Mouse (Mus musculus) heart, embryonic 14.5 days (tissue): ENCODE measurements at regions not wholly inside any gene's neighbourhood (a gene's known extent, or its start where the extent isn't known, plus 50 kb on each side); places are given as distances from the start of the nearest gene placed in this dataset.

Source experiments
- ATAC-seq: fragments of 200-750 bp; cut with Nextera tagmentation; 2 replicates; pipeline ENCODE4 v1.8.0; 2017; ENCODE audit warnings: low read depth, moderate TSS enrichment; ENCODE audit not compliant: insufficient number of reproducible peaks, insufficient read depth, low FRiP score
- H3K27ac ChIP-seq, 2 experiments: fragments of 200-500 bp in 1 of 2; fragments of 300-500 bp in 1 of 2; sonication (generic) in 1 of 2; replicated peaks in 1 of 2; 2 replicates each; pipeline ENCODE4 v1.5.1; 2012 to 2014; ENCODE audit warnings: low read depth in 2 of 2, low read length in 2 of 2, control low read depth in 1 of 2, mild to moderate bottlenecking in 1 of 2, mixed read lengths in 1 of 2; ENCODE audit not compliant: control insufficient read depth in 1 of 2, insufficient read depth in 1 of 2
- H3K27me3 ChIP-seq: fragments of 300-500 bp; sonication (generic); 2 replicates; pipeline ENCODE4 v1.6.1; 2014; ENCODE audit warnings: mild to moderate bottlenecking, low read length, control low read depth; ENCODE audit not compliant: control insufficient read depth, insufficient read depth
- H3K36me3 ChIP-seq: fragments of 300-500 bp; sonication (generic); 2 replicates; pipeline ENCODE4 v1.6.1; 2014; ENCODE audit warnings: mild to moderate bottlenecking, control low read depth, low read length, mixed read lengths; ENCODE audit not compliant: control insufficient read depth, insufficient read depth
- H3K4me1 ChIP-seq, 2 experiments: fragments of 200-500 bp in 1 of 2; fragments of 300-500 bp in 1 of 2; sonication (generic) in 1 of 2; 2 replicates each; pipeline ENCODE4 v1.6.1; 2012 to 2014; ENCODE audit warnings: low read length in 2 of 2, control low read depth in 1 of 2, mixed read lengths in 1 of 2; ENCODE audit not compliant: control insufficient read depth in 2 of 2, insufficient read depth in 2 of 2
- H3K4me2 ChIP-seq: fragments of 300-500 bp; sonication (generic); 2 replicates; pipeline ENCODE4 v1.6.1; 2014; ENCODE audit warnings: mild to moderate bottlenecking, low read length
- H3K4me3 ChIP-seq, 2 experiments: fragments of 200-500 bp in 1 of 2; fragments of 300-500 bp in 1 of 2; sonication (generic) in 1 of 2; 2 replicates each; pipeline ENCODE4 v1.5.1; 2012 to 2014; ENCODE audit warnings: low read length in 2 of 2, mild to moderate bottlenecking in 2 of 2, control low read depth in 1 of 2, low read depth in 1 of 2, moderate library complexity in 1 of 2; ENCODE audit not compliant: control insufficient read depth in 1 of 2, insufficient read depth in 1 of 2
- H3K9ac ChIP-seq: fragments of 300-500 bp; sonication (generic); 2 replicates; pipeline ENCODE4 v1.6.1; 2014; ENCODE audit warnings: mild to moderate bottlenecking, low read length
- H3K9me3 ChIP-seq: fragments of 300-500 bp; sonication (generic); 2 replicates; pipeline ENCODE4 v1.6.1; 2016; ENCODE audit warnings: low read length, control low read depth; ENCODE audit not compliant: control insufficient read depth
- WGBS: fragments of 180-500 bp; shearing (Covaris S2); extraction: QIAGEN DNeasy Blood & Tissue Kit; methylation state at CpG from one replicate; pipeline ENCODE4 v1.1.7; 2014; 5-methylcytosine and 5-hydroxymethylcytosine counted together

GRCm38 (mm10) chr14:100444848-100445247 lies 160.4 kb upstream of the Klf12 start:
- Histone ChIP-seq H3K36me3 (no peaks in the 10 kb centered on the region), H3K4me2 (no peak overlapping the region), H3K27me3 (no peaks in the 10 kb centered on the region), H3K27ac (no peak overlapping the region), H3K9ac (no peak overlapping the region), H3K4me3 (no peak overlapping the region), H3K9me3 (no peaks in the 10 kb centered on the region), H3K4me1 (peaks cover 0 to 2% of the 10 kb centered on the region in 2 experiments; a peak in 1 of 4 replicates)
- no peak for ATAC-seq
- WGBS, result 67% methylated on average over 3 of the region's 3 CpGs

- WGBS, result 76% methylated on average over 2 of the region's 2 CpGs
- no peaks in the 10 kb centered on the region for H3K27me3 ChIP-seq
- H3K4me1 ChIP-seq, result peaks cover 0 to 2% of the 10 kb centered on the region in 2 experiments; a peak in 1 of 4 replicates
- no peaks in the 10 kb centered on the region for H3K9me3 ChIP-seq
- no peak overlapping the region for H3K9ac ChIP-seq
- H3K4me3 ChIP-seq, result no peak overlapping the region
- ATAC-seq, result no peak
- no peak overlapping the region for H3K4me2 ChIP-seq
- H3K27ac ChIP-seq, result no peak overlapping the region
- no peaks in the 10 kb centered on the region for H3K36me3 ChIP-seq
These were observed 159.6 kb upstream of the Klf12 start for GRCm38 (mm10) chr14:100444099-100444498.

GRCm38 (mm10) chr14:100437552-100437951 lies 153.1 kb upstream of the Klf12 start:
- 21% methylated on average over 1 of the region's 1 CpGs for WGBS
- Histone ChIP-seq H3K27ac (no peak overlapping the region), H3K9me3 (no peaks in the 10 kb centered on the region), H3K27me3 (no peaks in the 10 kb centered on the region), H3K4me3 (no peak overlapping the region), H3K36me3 (no peaks in the 10 kb centered on the region), H3K4me2 (no peak overlapping the region), H3K9ac (no peak overlapping the region), H3K4me1 (peaks cover 0 to 4% of the 10 kb centered on the region in 2 experiments; a peak in 2 of 4 replicates)
- no peak for ATAC-seq

- Histone ChIP-seq H3K27ac (no peak overlapping the region), H3K4me1 (no peaks in the 10 kb centered on the region), H3K9me3 (no peaks in the 10 kb centered on the region), H3K4me3 (no peak overlapping the region), H3K9ac (no peak overlapping the region), H3K36me3 (no peaks in the 10 kb centered on the region), H3K27me3 (no peaks in the 10 kb centered on the region), H3K4me2 (no peak overlapping the region)
- ATAC-seq, result no peak
- WGBS, result 78% methylated on average over 4 of the region's 4 CpGs
These were observed 145.2 kb upstream of the Klf12 start for GRCm38 (mm10) chr14:100429662-100430061.

GRCm38 (mm10) chr14:100426399-100426798 lies 141.9 kb upstream of the Klf12 start:
- WGBS, result 86% methylated on average over 7 of the region's 7 CpGs
- Histone ChIP-seq H3K4me1 (no peaks in the 10 kb centered on the region), H3K36me3 (no peaks in the 10 kb centered on the region), H3K27me3 (no peaks in the 10 kb centered on the region), H3K9me3 (no peaks in the 10 kb centered on the region), H3K27ac (no peak overlapping the region), H3K4me2 (no peak overlapping the region), H3K4me3 (no peak overlapping the region), H3K9ac (no peak overlapping the region)
- ATAC-seq, result no peak

GRCm38 (mm10) chr14:100423790-100424189 lies 139.3 kb upstream of the Klf12 start:
- H3K27ac ChIP-seq, result no peak overlapping the region
- ATAC-seq, result no peak
- H3K4me2 ChIP-seq, result no peak overlapping the region
- no peaks in the 10 kb centered on the region for H3K9me3 ChIP-seq
- 60% methylated on average over 4 of the region's 4 CpGs for WGBS
- H3K9ac ChIP-seq, result no peak overlapping the region
- H3K27me3 ChIP-seq, result no peaks in the 10 kb centered on the region
- H3K4me3 ChIP-seq, result no peak overlapping the region
- H3K4me1 ChIP-seq, result no peaks in the 10 kb centered on the region
- H3K36me3 ChIP-seq, result no peaks in the 10 kb centered on the region

- Histone ChIP-seq H3K4me3 (no peak overlapping the region), H3K9ac (no peak overlapping the region), H3K36me3 (no peaks in the 10 kb centered on the region), H3K9me3 (no peaks in the 10 kb centered on the region), H3K27me3 (no peaks in the 10 kb centered on the region), H3K27ac (no peak overlapping the region), H3K4me2 (no peak overlapping the region), H3K4me1 (no peaks in the 10 kb centered on the region)
- no peak for ATAC-seq
- WGBS, result 77% methylated on average over 4 of the region's 4 CpGs
These were observed 137.2 kb upstream of the Klf12 start for GRCm38 (mm10) chr14:100421666-100422065.

- no peak overlapping the region for H3K27ac ChIP-seq
- no peak for ATAC-seq
- no peaks in the 10 kb centered on the region for H3K4me1 ChIP-seq
- no peak overlapping the region for H3K4me3 ChIP-seq
- H3K9ac ChIP-seq, result no peak overlapping the region
- no peak overlapping the region for H3K4me2 ChIP-seq
- H3K27me3 ChIP-seq, result no peaks in the 10 kb centered on the region
- H3K36me3 ChIP-seq, result no peaks in the 10 kb centered on the region
- H3K9me3 ChIP-seq, result no peaks in the 10 kb centered on the region
- WGBS, result 73% methylated on average over 4 of the region's 4 CpGs
These were observed 130.6 kb upstream of the Klf12 start for GRCm38 (mm10) chr14:100415099-100415498.
